Mouse (Mus musculus): ENCODE data around the gene Olfr437.

- TF ChIP-seq CTCF (IDR thresholded peaks at IDR 0.05; ENCODE audit: low read depth): no peak
- no peak for TF ChIP-seq EP300 (IDR thresholded peaks at IDR 0.05; ENCODE audit: low read depth)
These were observed 15.0 kb downstream of the Olfr437 start for GRCm38 (mm10) chr6:43178129-43178528.

All from liver, embryonic 14.5 days (tissue).